Mouse (Mus musculus) left cerebral cortex, adult 6 months (tissue): ENCODE measurements around the gene Siah1a. TPM values are rescaled to one million over a fixed set of nuclear protein-coding genes. Genes with fewer than 3 reads are reported as not detected.

Source experiments
- long read RNA-seq, 2 experiments: library from polyadenylated mRNA; unstranded; transcript quantifications; one replicate each; pipeline ENCODE4 v2.0.0; 2019 to 2020
- polyA plus RNA-seq: library from polyadenylated mRNA; unstranded; fragments of <200 nt; fragmentation: Nextera tagmentation; gene quantifications from 2 replicates; pipeline ENCODE4 v1.2.3, GENCODE M21; 2021

Gene Siah1a
- polyA plus RNA-seq, result 4.1 and 15.0 TPM in 2 replicates
- long read RNA-seq, experiment 1, partial matches to known transcripts, result 0 of 10 reads
- long read RNA-seq, experiment 1, other reads (novel, unspliced or antisense), result 6 of 10 reads
- long read RNA-seq, experiment 2, partial matches to known transcripts, result 5 of 9 reads
- long read RNA-seq, experiment 2, other reads (novel, unspliced or antisense), result 1 of 9 reads

DNA sequence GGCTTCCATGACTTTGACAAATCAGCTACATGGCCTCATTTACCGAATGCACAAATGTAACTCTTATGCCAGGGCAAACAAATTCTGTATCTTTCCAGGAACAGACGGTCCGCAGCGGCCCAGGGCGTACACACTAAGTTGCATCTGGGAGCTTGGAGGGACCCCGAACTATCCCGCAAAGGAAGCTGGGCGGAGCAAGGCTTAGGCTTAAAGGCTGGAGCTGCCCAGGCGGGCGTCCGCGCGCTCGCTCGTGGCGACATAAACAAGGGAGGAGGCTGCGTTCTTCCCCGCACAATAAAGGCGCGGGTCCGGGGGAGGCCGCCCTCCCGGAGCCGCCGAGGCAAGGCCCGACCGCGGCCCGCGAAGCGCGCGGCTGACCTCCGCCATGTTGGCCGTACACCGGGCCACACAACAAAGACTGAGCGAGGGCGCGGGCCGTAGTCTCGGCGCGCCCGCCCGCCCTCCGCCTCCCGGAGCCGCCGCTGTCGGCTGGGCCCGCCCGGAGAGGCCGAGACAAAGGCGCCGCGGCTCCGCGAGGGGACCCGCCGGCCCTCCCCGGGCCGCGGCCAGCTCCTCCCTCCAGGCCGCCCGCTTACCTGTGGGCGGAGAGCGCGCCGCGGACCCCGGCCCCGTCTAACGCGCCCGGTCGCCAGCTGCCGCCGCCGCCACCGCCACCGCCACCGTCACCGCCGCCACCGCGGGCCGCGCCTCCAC lies at the start of gene Siah1a, which contains the start of gene Gm10638:
TSS of gene Siah1a (minus strand) at position 714 of the 714 bp plus-strand sequence.
TSS of gene Gm10638 (plus strand) at position 479 of the 714 bp plus-strand sequence.

Other genes starting within 250 kb of the Siah1a start
- gene Abcc12, start 165.2 kb downstream of the Siah1a start, polyA plus RNA-seq, result 0.14 and 0.17 TPM in 2 replicates
- gene Lonp2, start 121.9 kb downstream of the Siah1a start, polyA plus RNA-seq, result 52.4 and 56.9 TPM in 2 replicates
- gene Gm10638, start 235 bp downstream of the Siah1a start, polyA plus RNA-seq, result 0.38 and 3.5 TPM in 2 replicates
- gene N4bp1, start 139.3 kb upstream of the Siah1a start, polyA plus RNA-seq, result 4.1 and 4.8 TPM in 2 replicates